Mouse (Mus musculus) lung, postnatal 10 days (tissue): ENCODE measurements around the gene Mcl1.
"Not testable (repeated sequence)": the region's sequence is repeated elsewhere in the genome, so short reads cannot be mapped to it uniquely, and the experiment has no call there.

Experiments used
- DNase-seq: peaks from one replicate; pipeline ENCODE4 v3.0.0; 2021

Mcl1 gene

DNA sequence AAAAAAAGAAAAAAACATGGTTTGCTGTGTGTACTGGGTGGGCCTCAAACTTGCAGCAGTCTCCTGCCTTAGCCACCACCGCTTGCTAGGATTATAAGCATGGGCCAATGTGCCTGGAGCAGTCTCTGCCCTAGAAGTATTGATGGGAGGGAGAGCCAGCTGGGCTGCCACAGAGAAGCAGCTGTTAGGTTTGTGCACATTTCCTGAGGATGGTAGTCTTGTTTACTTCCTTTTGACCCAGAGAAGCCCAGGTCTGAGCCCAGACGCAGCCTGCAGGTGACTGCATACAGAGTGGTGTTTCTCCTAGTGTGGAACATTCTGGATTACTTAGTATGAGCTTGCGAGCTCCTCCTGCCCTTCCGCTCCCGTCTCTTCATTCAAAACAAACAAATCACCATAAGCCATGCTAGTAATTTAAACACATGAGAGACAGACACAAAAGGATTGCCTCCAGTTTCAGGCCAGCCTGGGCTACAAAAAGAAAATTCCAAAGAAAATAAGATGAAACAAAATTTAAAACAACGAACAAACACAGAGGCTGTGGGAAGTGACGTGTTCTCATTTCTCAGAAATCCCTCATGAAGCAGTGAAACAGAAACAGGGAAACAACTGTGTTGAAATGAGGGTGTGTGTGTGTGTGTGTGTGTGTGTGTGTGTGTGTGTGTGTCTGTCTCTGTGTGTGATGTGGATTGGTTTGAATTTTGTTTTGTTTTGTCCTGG lies 10.2 kb downstream of the Mcl1 start:
- DNase-seq, result no peak

DNA sequence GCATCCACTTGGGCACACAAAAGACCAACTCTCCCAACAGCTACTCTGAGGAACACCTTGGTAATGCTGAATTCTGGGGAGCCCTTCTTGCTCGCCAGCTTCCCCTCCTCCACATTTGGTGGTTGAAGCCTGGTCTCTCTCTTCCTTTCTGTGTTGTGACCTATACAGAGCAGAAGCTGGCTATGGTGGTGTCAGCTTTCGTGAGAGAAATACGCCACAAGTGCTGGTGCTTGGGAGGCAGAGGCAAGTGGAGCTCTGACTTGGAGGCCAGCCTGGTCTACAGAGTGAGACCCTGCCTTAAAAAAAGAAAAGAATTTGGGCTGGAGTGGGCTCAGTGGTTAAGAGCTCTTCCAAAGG lies 10.7 kb downstream of the Mcl1 start:
- no peak for DNase-seq

DNA sequence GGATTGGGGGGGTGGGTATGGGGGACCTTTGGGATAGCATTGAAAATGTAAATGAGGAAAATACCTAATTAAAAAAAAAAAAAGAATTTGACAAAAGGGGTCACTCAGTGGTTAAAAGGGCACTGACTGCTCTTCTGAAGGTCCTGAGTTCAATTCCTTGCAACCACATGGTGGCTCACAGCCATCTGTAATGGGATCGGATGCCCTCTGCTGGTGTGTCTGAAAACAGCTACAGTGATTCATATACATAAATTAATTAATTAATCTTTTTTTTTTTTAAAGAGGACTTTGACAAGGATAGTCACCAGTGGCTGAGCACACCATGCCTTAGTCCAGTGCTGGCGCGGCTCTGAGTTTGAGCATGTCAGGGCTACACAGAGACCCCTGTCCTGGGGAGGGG lies 11.8 kb downstream of the Mcl1 start:
- DNase-seq, result not testable (repeated sequence)

DNA sequence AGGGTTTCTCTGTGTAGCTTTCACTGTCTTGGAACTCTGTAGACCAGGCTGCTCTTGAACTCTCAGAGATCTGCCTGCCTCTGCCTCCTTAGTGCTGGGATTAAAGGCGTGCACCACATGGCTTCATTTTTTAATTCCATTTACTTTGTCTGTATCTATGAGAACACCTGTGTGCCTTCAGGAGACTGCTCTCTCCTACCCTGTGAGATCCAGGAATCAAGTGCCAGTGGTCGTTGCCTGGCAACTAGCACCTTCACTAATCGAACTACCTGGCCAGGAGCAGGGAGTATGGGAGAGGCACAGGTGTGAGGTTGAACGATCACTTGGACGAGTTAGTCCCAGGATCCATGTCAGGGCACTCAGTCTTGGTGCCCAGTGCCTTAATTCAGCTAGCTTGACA lies 12.6 kb downstream of the Mcl1 start:
- no peak for DNase-seq

DNA sequence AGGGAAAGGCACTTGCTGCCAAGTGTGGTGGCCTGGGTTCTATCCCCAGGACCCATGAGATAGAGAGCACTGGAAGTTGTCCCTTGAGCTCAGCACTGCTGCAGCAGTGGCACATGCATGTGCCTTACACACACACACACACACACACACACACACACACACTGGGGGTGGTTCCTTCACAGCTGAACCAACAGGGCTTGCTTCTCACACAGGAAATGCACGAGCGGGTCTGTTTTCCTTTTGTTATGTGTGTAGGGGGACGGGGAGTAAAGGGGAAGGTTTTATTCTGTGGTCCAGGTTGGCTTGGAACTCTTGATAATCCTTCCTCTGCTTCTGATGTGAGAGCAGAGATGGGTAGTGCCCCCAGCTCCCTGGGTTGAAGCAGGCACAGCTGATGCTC lies 13.9 kb downstream of the Mcl1 start:
- peak; percentile 63 for DNase-seq

DNA sequence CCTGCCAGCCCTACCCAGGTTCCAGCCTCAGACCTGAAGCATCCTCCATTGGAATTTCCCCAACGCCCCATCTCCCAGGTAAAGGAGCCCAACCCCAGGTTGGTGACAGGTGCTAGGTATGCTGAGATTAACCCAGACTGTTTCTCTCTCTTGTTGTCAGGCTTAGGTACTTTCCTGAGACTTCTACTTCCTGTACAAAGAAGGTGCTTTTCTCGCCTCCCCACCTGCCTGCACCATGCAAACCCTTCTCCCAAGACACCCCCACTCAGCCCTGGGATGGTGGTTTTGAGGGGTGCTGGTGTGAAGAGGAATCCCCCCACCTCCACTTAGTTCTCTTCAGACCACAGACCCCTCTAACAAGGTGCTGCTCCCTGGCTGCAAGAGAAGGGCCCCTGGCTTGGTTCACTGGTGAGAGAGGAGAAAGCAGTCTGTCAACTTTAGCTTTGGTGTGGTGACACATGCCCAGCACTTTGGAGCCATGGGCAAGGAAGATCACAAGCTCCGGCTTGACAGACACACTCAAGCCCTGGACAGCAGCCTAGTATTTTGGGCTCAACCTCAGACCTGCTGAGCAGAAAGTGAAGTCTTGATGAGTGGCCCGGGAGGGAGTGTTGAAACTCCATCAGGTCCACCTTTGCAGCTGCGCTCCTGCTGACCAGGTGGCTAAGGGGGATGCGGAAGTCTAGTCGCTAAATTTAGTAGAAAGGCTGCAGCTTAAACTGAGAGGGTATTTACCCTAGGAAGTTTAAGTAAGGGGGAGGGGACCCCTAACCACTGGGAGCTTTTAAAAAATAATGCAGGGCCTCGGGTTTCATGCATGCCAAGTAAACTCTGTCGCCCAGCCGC lies 14.5 kb downstream of the Mcl1 start:
- peak; percentile 64 for DNase-seq

DNA sequence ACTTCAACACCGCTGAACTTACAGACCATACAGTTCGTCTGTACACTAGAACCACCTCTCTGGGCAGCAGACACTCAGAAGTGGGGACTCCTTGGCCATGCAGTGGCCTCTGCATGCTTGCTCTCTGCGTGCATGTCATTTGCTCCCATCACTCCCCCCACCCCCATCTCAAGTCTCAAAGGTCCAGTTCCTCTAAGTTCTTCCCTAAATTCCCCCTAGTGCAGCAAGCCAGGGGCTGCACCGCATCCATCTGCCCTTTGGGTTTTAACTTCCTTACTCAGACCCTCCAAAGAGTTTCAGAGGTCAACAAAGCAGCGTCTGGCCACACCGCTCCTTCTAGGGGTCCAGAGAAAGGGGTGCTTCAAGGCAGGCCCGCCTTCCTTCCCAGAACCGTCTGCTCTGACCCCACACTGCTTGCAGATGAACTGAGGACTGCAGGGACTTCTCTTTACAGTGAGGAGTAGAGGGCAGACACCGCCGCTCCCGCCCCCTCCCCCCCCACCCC lies 15.2 kb downstream of the Mcl1 start:
- DNase-seq, result peak; percentile 50

DNA sequence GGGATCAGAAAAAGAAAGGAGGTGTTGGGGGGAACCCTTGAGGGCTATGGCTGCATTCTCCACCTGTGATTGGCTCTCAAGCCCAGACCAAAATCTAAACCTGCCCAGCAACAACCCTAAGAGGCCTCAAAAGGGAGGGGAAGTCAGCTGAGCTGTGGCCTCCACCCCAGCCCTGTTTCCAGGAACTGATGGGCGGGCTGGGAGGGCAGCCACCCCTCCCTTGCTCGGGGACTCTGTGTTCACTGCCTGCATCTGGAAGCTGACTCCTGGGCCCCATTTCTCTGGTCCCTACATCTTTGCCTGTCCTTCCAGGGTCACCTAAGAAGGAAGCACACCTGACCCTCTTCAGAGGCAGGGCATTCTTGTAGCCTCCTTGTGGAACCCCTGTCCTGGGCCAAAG lies 15.6 kb downstream of the Mcl1 start:
- DNase-seq, result peak; percentile 90

DNA sequence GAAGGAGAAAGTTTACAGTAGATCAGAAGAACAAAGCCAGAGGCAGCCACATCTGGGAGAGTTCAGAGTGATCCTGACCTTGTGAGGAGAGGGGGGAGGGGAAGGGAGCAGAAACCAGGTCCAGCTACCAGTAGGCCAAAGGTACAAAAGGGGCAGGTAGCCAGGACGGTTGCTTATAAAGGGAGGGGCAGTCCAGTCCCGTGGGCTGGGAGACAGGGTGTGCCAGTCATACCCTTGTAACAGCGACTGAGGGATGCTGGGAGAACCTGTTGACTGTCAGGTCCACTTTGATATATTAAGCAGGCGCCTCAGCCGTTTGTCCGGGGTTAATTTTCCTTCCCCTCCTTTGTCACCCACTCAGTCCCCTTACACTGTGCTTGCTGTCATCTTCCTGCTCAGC lies 16.2 kb downstream of the Mcl1 start:
- peak; percentile 70 for DNase-seq

DNA sequence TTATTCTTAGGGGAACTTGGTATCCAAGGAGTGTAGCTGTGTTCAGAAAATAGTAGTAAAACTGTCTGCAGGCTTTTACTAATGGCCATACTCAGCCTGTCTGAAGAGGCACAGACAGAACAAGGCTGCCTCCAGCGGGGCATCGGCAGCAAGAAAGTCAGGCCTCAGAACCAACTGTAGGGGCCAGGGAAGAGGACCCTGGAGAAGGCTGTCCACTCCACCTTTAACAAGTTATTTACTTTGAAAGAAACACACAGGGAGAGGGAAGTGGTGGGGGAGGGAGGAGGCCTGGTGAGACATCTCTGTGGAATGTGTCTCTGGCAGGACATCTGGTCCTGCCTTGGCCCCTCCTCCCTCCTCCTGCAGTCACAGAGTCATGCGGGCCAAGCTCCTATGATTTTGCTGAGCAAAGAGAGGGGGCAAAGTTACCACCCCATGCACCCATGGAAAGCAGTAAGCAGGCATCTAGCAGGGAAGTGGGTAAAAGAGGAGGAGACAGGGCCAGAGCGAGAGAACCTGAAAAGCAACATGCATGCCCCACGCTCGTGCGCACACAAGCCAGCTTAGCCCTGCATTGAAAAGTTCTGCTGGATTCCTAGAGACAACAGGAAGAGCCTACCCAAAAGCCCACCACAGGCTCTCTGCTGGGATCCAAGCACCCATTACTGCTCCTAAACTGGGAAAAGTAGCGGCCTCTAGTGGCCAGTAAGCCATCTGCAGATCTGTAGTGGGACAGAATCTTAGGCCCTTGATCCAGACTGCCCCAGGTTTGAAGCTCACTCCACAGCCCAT lies 16.9 kb downstream of the Mcl1 start:
- peak; percentile 92 for DNase-seq

DNA sequence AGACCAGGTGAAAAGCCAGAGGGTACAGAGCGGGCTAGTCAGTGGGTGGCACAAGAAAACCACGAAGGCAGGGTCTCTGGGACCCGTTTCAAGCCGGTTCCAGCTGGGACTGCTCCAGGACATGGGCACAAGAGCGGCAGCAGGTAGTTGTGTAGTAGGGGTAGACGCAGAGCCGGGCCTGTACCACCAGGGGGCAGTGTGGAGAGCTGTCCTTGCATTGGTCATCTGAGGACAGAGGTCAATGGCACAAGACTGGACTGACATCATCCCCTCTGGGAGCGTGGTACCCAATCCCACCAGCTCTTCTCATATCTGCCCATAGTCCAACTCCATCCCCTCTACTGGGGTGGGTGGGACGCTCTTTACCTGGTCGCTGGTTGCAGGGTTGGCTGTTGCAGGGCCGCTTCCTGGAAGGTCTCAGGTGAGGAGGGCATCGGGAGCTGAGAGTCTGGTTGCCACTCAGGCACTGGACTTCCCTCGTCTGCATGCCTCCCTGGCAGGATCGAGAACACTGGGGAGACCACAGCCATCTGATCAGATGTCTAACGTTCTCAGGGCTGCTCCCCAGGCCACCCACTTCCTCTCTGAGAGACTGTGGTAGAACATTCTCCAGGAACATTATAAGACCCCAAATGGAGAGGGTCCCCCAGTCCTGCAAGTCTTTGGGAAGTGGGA lies 18.3 kb downstream of the Mcl1 start:
- DNase-seq, result peak; percentile 90

DNA sequence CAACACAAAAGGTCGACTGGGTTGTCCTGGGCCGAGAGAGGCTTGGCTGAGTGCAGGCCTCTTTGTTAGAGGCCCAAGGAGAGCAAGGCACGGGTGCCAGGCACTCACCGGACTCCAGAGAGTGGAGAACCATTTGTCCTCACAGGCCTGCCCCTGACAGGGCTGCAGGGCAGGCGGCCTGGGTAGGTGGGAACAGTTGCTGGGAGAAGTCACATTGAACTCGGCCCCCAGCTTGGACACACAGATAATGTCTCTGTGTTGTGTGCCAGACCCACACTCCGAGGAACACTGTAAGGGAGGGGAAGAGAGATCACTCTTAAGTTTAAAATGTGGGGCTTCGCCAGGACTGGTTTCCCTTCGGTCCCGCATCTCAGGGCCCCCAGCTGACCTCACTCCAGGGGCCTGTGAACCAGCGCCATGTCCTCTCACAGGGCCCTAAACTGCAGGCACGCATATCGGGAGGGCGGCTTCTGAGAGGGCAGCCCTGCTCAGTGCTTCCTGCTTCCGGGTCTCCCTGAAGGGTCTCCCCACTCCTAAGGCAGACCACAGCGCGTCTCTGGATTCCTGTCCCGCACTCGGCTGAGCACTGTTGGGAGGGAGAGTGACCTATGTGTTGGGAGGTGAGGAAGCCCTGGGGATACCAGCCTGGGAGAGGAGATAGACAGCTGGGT lies 19.0 kb downstream of the Mcl1 start:
- DNase-seq, result no peak

DNA sequence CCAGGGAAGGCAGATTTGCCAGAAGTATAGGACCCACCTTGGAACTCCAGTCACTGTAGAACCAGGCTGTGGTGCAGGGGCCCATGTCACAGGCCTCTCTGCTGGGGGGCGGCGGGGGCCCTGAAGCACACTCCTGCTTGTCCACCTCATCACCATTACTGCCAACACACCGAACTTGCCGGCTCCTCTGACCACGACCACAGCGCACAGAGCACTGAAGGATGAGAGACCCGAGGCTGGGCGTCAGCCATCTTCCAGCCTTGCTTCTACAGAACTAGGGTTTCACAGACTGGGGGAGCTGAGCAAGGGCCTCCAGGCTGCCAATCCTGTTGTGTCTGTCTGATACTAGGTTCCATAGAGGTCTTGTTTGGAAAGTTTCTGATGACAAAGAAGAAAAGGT lies 21.0 kb downstream of the Mcl1 start:
- no peak for DNase-seq

DNA sequence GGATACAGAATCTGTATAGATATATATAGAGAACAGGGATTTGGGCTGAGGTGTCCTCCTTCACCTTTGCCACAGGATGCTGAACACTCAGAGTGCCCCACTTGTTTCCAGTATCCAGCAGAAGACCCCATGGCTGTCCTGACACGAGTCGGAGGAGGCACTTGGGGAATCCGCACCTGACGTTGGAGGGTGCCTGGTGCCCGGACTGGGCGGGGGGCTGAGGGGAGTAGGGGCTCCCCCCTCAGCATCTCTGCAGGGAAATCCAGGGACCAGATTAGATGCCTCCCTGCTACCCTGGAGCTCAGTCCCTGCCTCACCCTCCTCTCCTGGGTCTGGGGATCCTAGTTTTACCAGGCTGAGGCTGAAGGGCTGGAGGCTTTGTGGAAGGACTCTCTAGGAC lies 22.1 kb downstream of the Mcl1 start:
- DNase-seq, result no peak

DNA sequence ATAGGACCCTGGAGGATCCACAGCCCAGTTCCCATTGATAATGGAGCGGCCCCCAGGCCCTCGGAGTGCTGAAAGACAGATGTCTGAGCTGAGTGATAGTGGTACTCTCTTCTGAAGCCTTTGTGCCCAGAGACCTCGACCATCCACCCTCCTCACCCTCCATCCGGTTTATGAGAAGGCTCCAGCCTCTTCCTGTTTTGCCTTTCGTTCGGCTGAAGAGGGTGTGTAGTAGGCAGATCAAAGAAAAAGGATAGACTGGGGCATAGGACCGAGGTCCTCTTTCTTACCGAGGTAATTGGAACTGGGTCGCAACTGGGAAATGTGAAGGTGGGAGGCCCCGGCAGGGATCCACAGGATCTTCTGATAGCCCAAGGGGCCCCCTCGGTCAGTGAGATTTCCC lies 22.8 kb downstream of the Mcl1 start:
- no peak for DNase-seq

DNA sequence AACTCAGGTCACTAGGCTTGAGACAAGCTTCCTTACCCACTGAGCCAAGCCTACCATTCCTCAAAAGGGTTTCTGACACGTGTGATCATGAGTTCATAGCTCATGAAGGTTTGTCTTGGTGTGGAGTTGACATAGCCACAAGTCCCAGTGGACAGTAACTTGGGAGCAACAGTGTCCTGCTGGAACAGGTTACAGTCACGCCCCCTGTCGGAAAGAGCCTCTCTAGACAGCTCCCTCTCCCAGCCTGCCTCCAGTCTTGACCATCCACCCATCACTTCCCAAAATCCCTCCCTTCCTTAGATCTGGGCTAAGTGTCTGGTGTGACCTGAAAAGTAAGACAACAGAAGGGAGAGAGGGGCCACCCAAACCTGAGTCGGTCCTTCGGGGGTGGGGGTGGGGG lies 24.3 kb downstream of the Mcl1 start:
- DNase-seq, result peak; percentile 61

DNA sequence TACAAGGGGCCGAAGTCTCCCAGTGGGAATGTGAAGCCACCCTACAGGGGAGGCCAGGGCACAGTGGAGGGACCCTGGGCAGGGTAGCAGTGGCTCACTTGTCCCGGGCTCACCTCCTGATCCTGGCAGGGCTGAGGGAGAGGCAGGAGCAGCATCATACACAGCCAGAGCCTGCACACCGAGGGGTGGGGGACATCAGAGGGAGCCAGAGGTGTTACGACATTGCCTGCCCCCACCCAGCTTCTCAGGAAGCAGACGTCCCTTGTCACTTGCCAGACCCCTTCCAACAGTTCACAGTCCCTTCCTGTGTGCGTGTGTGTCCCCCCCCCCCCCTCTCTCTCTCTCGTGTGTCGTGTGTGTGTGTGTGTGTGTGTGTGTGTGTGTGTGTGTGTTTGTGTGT lies 26.3 kb downstream of the Mcl1 start:
- peak; percentile 68 for DNase-seq

DNA sequence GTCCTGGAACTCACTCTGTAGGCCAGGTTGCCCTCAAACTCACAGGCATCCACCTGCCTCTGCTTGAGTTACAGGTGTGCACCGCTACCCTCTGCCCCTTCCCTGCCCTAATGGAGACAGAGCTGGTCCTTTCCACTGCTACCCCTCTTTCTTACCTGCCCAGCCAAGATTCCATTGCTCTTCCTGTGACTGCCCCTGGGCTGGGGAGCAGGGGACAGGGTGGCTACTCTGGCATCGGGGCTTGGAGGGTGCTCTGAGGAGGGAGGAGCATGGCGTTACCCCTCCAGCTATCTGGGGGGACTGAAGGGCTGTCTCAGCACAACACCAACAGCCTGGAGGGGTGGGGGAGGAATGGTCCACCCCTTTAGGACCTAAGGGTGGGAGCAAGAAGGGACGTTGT lies 26.7 kb downstream of the Mcl1 start:
- DNase-seq, result no peak

DNA sequence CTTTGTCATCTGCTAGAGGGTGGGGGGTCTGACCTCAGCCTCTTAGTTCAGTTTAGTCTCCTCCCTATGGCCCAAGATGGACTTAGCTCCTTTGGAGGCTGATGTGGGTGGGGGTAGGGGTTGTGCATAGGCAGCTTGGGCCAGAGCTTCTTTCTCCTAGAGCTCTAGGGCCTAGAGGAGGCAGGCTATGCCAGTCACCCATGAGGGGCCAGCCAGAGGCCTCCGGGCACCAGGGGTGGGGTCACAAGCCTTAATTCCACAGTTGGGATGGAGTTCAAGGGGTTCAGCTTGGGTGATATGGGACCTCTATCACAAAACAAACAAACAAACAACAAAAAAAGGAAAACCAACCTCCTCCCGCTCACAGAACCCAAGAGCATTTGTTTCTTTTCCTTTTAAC lies 27.1 kb downstream of the Mcl1 start:
- no peak for DNase-seq

DNA sequence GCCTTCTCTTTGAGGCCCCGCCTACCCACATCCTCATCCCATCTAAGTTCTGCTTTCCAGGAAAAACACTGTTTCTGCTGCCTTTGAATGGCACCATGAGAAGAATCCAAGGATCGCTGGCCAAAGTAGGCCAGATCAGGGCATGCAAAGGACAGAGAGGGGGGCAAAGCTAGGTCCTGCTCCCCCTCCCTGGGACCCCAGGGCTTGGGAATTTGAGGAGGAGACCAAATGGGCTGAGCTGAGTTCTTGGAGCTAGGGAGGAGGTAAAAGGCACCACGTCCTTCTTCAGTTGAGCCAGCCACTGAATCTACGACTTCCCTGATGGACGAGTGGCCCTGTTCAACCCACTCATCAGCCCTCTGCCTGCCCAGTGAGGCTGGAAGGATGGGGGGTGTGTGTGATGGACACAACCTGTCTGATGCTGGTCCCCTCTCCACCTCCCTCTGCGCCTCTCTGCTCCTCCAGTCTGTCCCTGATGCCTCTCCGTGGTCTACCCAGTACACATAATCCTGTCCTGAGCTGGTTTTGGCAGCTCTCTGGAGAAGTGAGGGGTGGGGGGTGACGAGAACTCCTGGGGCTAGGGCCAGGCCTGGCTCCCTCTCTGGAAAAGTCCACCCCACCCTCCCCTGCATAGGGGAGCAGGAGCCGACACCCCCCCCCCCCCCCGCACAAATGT lies 28.0 kb downstream of the Mcl1 start:
- peak; percentile 61 for DNase-seq

DNA sequence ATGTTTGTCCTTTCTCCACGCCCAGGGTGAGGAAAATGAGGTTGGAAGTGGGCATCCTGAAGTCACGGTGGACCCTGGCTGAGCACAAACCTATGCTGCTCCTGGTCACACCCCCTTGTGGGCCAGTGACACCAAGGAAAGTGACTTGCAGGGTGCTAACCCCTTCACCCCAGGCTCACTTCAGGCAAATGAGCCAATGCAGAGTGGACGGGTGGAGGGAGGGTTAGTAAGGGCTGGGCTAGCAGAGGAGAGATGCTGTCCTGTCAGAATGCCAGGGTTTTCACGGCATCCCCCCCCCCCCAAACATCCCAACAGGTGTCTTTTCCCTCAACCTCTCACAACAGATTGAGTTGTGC lies 28.6 kb downstream of the Mcl1 start:
- DNase-seq, result no peak
